Mouse (Mus musculus) cerebellum, postnatal 25 days (tissue): ENCODE measurements at regions not wholly inside any gene's neighbourhood (a gene's known extent, or its start where the extent isn't known, plus 50 kb on each side); places are given as distances from the start of the nearest gene placed in this dataset.

Experiments used
- DNase-seq, 2 experiments: peaks; one replicate each; pipeline ENCODE4 v3.0.0; 2021; ENCODE audit warnings: mixed read lengths in 2 of 2

DNA sequence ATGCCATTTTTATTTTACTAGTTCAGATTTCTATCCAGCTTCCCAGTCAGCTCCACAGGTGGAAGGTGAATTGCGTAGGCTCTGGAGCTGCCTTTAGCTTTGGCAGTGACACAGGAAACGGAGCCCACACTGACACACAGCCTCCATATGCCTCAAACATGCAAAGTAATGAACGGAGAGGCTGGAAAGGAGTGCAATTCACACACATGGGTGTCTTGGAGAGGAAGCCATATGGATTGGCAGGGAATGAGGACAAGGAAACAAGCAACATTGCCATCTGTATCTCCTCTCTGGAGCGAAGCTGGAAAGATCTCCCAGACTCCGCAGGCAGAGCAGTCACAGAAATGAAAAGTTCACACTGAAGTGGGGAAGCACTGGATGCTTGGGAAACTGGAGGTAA is 201.6 kb upstream of the 4930452B06Rik start:
- DNase-seq = peak; percentile 49 to 62

- DNase-seq = no peak
Measured at GRCm38 (mm10) chr14:8851572-8851971, 185.5 kb upstream of the 4930452B06Rik start.

DNA sequence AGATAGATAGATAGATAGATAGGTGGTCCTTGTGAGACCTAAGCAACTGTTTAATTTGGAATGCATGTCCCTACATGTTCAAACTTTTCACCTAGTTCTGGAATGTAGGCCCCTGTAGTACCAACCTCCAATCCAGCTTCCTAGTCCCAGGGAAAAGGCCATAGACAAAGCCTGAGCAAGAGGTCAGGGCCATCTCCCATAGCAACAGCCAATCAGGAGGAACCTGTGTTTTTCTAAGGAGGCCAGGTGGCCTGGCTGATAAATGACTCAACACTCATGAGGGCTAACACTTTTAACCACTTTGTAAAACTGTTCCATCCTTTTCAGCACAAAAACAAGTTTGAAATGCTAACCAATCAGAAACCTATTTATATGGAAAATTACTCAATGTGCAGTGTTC is 184.2 kb upstream of the 4930452B06Rik start:
- DNase-seq = no peak

DNA sequence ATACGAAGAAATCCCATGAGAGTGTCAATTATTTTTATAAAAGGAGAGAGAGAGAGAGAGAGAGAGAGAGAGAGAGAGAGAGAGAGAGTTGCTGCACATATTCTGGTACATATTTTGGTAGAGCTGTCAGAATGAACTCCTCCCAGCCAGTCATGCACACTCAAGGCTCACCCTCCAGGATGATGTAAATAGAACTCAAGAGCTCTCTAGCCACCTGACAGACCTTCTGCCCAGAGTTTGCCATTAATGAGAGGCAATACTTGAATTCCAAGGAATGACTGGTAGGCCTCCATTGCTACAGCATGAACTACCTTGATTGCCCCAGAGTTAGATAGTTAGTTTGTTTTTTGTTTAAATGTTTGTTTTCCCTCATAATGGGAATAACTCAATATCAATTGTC is 167.5 kb upstream of the 4930452B06Rik start:
- DNase-seq = no peak

DNA sequence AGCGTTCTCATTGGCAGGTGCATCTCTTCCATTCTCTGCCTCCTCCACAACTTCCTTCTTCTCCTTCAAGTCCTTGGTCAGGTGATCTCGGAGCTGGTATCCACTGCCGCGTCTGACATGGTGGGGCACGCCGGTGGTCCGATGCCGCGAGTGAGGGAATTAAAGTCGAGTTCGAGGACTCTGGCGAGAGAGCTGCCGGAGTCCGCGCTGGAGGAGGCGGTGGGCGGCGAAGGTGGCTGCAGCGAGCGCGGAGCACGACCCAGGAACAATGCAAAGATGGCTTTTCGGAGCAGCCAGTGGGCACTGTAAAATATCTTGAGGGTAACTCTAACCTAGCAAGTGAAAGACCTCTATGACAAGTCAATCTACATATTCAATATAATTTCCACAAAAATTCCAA is 134.2 kb upstream of the 4930452B06Rik start:
- peak; percentile 6 to 28 for DNase-seq

GRCm38 (mm10) chr14:8789348-8789747 is 123.3 kb upstream of the 4930452B06Rik start:
- DNase-seq = no peak

GRCm38 (mm10) chr14:8760541-8760940 is 94.5 kb upstream of the 4930452B06Rik start:
- no peak for DNase-seq

GRCm38 (mm10) chr14:8736831-8737230 is 70.8 kb upstream of the 4930452B06Rik start:
- DNase-seq = no peak

- no peak for DNase-seq
Measured at GRCm38 (mm10) chr14:8733261-8733660, 67.2 kb upstream of the 4930452B06Rik start.

- DNase-seq = no peak
Measured at GRCm38 (mm10) chr14:8727364-8727763, 61.3 kb upstream of the 4930452B06Rik start.
